Mouse (Mus musculus) layer of hippocampus, adult 2 months (tissue): ENCODE measurements at regions not wholly inside any gene's neighbourhood (a gene's known extent, or its start where the extent isn't known, plus 50 kb on each side); places are given as distances from the start of the nearest gene placed in this dataset.
"Not testable (repeated sequence)": the region's sequence is repeated elsewhere in the genome, so short reads cannot be mapped to it uniquely, and the experiment has no call there.

ENCODE experiments used
- DNase-seq, 2 experiments: peaks; one replicate each; pipeline ENCODE4 v3.0.0; 2022; ENCODE audit warnings: low spot score in 2 of 2
- H3K27ac ChIP-seq: fragments of 200-600 bp; 2 replicates; pipeline ENCODE4 v1.8.1; 2022
- H3K4me3 ChIP-seq: fragments of 200-600 bp; 2 replicates; pipeline ENCODE4 v1.8.1; 2022; ENCODE audit warnings: mild to moderate bottlenecking
- CTCF ChIP-seq: fragments of 200-600 bp; conservative IDR thresholded peaks from 2 replicates; pipeline ENCODE4 v1.8.1; 2022; ENCODE audit warnings: antibody characterized with exemption, mild to moderate bottlenecking, moderate library complexity

DNA sequence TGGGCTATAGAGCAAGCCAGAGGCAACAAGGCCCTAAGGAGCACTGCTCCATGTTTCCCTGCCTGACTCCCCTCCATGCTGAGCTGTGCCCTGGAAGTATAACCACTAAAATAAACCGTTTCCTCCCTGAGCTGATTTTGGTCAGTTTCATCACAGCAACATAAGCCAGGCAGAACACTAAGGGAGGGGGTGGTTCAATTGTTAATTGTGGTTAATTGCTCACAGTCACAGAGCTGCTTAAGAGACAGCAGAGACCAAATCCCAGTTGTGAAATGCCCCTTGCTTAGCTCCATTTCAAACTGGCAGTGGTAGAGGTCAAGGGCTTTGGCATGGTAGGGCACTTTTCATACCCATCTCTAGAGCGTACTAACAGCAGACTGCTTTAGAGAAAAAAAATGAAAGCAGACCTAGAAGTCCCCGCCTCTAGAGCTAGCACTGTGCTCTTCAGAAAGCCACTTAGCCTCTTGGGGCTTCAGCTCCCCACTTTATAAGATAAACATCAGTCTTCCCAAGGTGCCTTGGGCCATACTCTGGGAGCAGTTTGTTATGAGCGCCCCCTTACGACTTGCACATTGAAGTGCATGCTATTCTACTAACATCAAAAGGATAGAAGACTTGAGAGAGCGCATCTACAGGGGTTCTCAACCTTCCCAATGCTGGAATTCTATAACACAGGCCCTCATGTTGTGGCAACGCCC lies 380.3 kb upstream of the Zfp703 start:
- no peak overlapping the region for H3K27ac ChIP-seq
- H3K4me3 ChIP-seq, result no peak overlapping the region
- no peak for DNase-seq
- TF ChIP-seq CTCF, result peak; percentile 59

DNA sequence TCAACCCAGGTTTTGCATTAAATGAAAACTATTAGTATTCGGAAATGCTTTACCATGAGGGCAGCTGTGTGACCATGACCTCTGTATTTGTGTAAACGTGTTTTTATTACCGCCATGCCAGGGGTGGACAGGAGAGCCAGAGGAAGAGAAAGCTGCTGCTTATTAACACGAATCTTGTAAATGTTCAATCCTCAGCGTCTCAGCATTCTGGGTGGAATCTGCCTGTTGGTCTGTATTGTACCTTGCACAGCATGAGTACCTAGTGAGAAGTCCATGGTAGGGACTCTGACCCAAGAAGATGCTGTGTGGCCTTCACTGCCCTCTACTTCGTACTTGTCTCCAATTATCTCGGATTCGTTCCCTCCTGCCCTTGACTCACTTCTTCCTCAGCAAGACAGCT lies 378.6 kb upstream of the Zfp703 start:
- no peak for TF ChIP-seq CTCF
- DNase-seq, result no peak
- no peak overlapping the region for H3K4me3 ChIP-seq
- no peak overlapping the region for H3K27ac ChIP-seq

DNA sequence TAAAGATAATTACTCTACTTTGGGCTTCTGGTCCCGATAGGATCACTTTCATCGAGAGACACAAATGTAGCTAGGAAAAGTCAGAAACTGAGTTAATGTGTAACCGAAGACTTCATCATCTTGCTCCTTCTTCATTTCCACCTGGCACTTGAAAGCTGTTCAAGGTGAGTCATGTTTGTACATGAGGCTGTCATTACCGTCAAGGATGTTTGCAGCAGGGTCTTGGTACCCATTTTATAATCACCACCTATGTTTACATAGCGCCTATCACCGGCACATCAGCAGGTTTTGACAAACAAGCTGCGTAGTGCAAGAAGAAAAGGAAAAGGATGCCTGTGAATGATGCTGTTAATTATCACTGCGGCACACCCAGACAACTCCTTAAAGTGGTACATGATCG lies 377.0 kb upstream of the Zfp703 start:
- Histone ChIP-seq H3K27ac (no peak overlapping the region), H3K4me3 (no peak overlapping the region)
- TF ChIP-seq CTCF, result no peak
- DNase-seq, result no peak

DNA sequence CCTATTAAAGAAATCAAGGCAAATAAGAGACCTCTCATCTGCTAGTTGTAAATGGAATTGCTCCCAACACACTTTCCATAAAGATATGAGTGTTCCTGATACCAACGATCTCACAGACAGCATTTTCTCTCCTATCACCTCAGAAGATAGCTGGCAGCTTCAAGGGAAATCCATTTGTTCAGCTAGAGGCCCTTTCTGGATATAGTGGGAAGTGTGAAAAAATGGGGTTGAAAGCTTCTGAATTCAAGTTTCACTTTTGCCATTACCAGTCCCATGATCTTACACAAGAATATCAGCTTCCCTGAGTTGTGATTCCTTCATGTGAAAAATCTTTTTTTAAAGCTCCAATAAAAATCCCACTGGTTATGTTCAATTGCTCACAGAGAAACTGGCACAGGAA lies 369.1 kb upstream of the Zfp703 start:
- H3K4me3 ChIP-seq, result no peak overlapping the region
- no peak overlapping the region for H3K27ac ChIP-seq
- no peak for TF ChIP-seq CTCF
- no peak for DNase-seq

DNA sequence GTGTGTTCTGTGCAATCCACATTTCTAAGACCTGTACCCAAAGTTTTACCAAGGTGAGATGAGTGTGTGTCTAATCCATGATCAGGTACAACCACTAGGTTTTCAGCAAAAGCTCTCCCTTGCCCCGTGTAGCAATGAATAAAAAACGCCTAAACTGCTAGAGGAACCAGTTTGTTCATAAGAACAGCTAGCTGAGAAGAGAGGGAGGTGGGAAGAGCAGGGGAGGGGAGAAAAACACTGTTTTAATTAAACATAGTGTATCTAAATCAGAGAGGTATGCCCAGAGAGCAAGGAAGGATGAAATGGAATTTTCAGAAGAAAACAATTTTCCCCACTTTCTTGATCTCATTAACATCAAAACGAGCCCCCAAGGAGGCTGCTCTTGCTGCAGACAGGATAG lies 368.5 kb upstream of the Zfp703 start:
- DNase-seq, result no peak
- no peak overlapping the region for H3K4me3 ChIP-seq
- no peak overlapping the region for H3K27ac ChIP-seq
- no peak for TF ChIP-seq CTCF

DNA sequence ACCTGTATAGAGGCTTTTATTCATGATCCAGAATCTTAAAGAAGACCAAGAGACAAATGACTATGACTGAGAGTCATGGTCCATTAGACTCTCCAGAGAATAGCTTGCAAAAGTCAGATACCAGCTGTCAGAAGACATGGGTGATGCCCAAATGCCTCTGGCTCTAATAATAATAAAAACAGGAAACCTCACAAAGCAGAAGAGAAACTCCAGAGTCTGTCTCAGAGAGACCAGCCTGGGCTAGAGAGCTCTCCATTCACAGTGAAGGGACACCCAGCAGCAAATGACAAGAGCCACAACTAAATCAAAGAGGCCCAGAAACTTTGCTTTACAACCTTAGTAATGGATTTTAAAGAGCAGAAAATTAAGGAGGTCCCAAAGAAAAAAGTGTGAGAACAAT lies 365.0 kb upstream of the Zfp703 start:
- DNase-seq, result no peak
- no peak overlapping the region for H3K4me3 ChIP-seq
- TF ChIP-seq CTCF, result no peak
- no peak overlapping the region for H3K27ac ChIP-seq

DNA sequence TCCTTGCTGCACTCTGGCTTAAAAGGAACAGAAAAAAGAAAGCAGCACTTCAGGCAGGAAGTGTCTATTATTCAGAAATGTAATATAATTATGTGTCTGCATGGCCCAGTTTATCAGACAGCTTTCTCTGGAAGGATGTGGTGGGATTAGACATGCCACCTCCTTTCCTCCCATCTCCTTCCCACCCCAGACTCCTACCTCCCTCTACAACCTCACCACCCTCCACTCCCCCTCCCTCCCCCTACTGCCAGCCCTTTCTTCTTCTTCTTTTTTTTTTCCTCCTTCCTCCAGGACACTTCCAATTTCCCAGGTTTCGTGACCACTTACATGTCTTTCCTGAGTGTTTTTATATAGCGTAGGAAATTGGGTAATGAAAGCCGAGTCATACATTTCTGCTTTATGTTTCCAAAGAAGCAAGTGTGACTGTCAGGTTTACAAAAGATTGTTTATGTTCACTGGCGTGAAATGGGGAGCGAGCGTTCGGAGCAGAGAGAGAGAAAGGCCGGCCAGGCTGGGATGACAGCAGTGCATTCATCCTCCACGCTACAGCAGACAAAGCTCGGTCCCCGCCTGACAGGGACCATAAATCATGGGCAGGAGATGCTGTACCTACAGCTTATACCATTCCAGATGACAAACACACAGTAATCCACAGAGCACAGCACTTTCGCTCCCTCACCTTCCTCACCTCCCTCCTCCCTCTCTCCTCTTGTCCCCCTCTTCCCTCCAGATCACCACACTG lies 354.6 kb upstream of the Zfp703 start:
- no peak overlapping the region for H3K4me3 ChIP-seq
- DNase-seq, result no peak
- TF ChIP-seq CTCF, result no peak
- no peak overlapping the region for H3K27ac ChIP-seq

DNA sequence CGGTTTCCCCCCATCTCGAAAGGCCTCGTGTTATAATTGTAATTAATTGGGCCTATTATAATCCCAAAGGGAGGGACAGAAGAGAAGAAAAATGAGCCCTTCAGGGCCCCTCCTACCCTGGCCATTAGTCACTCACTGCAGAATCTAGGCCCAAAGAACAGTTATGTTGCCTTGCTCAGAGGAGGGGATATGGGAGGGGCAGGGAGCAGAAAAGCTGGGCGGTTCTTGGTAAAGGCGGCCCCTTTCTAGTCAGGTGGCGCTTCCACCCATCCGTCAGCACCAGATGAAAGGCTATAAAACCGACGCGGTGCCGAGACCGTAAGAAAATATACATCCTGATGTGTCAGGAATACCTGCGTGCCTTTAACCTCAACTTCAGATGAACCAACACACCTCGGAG lies 350.9 kb upstream of the Zfp703 start:
- no peak overlapping the region for H3K27ac ChIP-seq
- TF ChIP-seq CTCF, result no peak
- no peak for DNase-seq
- H3K4me3 ChIP-seq, result no peak overlapping the region

DNA sequence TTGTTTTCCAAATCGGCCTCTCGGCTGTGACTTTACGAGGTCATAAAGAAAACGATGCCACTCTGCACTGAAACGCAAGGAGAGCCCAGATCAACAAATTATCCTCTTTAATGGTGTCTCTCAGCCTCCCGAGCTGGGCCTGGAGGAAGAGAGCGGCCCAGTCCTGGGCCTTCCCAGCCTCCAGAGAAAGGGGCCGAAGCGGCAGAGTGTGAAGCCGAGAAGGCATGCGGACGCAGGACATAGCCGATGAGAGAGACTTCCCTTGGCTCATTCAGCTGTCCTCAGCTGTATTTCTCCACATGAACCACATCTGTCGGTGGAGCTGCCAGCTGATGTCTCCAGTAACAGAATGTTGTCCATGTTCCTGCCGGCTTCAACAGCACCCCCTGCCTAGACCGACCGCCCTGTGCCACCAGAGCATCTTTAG lies 350.5 kb upstream of the Zfp703 start:
- H3K4me3 ChIP-seq, result no peak overlapping the region
- no peak for DNase-seq
- H3K27ac ChIP-seq, result no peak overlapping the region
- TF ChIP-seq CTCF, result no peak

DNA sequence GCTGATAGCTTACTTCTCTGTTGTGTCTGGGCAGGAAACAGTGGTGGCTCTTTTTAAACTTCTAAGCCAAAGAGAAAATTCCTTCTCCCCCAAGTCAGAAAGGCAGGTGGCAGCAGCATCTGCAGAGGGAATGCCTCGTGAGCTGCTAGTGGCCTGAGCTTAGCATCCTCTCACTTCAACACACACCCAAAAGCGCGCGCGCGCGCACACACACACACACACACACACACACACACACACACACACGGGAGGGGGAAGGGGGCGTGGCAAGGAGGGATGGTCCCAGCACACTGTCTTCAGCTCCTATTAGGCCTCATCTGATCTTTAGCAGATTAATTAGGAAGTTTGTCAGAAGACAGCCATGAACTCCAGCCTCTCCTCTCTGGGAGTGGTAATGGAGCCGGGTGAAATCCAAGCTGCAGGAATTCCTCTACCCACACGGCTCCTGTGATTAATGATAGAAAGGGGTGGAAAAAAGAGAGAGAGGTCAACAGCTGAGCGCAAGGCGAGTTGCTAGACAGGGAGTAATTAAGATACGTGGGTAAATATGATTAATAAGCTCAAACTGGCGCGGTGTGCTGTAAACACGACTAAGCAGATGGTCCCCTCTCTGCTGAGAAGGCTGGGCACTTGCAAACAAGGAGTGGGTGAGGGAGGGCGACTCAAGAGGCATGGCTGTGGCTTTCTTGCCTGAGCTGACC lies 349.8 kb upstream of the Zfp703 start:
- Histone ChIP-seq H3K27ac (no peak overlapping the region), H3K4me3 (no peak overlapping the region)
- no peak for DNase-seq
- TF ChIP-seq CTCF, result no peak

DNA sequence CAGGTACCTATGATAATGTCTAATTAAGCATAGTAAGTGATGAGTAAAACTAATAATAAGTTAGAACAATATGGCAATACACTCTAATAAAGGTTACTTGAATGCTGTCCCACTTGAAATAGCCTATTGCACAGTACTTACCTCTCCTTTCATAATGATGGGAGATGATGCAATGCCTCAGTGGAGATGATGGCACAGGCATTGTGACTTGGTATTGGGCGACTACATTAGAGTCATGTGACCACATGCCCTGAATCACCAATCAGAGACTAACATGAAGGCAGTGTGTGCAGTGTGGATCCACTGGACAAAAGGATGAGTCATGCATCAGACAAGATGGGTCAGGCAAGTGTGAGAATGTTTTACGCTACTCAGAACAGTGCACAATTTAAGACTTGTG lies 346.6 kb upstream of the Zfp703 start:
- Histone ChIP-seq H3K4me3 (no peak overlapping the region), H3K27ac (no peak overlapping the region)
- no peak for TF ChIP-seq CTCF
- no peak for DNase-seq

DNA sequence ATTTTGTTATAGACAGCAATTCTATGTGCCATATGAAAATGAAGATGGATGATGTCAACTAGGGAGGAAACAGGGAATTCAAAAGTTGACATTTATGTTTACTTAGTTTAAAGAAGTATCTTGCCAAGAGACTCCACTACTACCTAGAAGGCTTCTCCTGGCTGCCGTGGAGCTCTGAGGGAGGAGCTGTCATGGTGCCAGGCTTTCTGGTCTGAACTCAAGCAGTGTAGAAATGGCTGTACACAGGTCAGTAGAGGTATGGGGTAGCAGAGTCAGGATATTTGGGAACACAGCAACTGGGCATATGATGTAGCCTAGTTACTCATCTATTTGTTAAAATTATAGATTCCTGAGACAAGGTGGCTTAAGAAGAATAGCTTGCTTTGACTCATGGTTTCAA lies 341.4 kb upstream of the Zfp703 start:
- no peak for DNase-seq
- no peak overlapping the region for H3K27ac ChIP-seq
- H3K4me3 ChIP-seq, result no peak overlapping the region
- no peak for TF ChIP-seq CTCF

DNA sequence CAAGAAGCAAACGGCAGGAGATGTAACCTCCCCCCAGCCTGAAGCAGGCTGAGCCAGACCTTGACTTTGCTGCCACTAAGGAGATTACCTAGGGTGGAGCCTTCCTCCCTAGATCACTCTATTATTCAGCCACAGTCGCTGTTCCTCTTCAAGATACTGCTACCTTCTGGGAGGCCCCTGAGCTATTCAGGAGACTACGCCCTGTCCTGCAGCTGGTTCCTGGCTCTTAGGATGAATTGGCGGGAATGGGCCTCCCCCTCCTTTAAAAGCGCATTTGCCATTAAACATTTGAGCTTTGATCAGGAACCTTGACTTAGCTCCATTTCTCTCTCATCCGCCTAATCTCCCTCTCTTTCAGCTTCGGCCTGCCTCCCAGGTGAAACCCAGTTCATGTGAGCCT lies 331.8 kb upstream of the Zfp703 start:
- not testable (repeated sequence) for H3K27ac ChIP-seq, H3K4me3 ChIP-seq, DNase-seq

DNA sequence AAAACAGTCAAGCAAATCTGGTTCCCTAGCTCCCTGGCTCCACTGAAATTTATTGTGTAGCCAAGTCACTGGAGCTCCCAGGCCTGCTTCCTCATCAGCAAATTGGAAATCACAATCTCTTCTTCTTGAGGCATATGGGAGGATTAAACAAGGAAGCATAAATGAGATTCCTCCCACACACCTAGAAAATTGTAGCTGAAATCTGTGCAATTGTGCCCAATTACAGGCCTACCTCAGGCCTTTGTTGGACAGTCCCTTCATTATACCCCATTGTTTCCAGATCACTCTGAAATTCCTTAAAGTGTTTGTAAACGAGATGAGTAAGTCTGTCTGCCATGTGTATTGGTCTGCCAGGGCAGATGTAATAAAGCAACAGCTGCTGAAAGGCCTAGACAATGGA lies 326.8 kb upstream of the Zfp703 start:
- peak in 1 of 2 experiments; percentile 34 for DNase-seq
- no peak overlapping the region; the same call in 1 of the 2 replicates for H3K27ac ChIP-seq
- no peak overlapping the region for H3K4me3 ChIP-seq
- TF ChIP-seq CTCF, result no peak
